Mouse (Mus musculus): ENCODE data around the gene Galntl6.

- TF ChIP-seq CTCF (conservative IDR thresholded peaks at IDR 0.05; ENCODE audit: low read length) = no peak
- TF ChIP-seq NANOG (IDR thresholded peaks at IDR 0.05; ENCODE audit: borderline replicate concordance, low read length) = no peak
- no peak for TF ChIP-seq POU5F1 (IDR thresholded peaks at IDR 0.05; ENCODE audit: borderline replicate concordance, low read length)
Measured at GRCm38 (mm10) chr8:57754066-57754465, 1158.4 kb downstream of the Galntl6 start.

All from E14TG2a.4 (cell line).